Mouse (Mus musculus) A20 (cell line): Measurements from ENCODE around the gene Lzts3.

Experiments
- DNase-seq: peaks from one replicate; pipeline ENCODE4 v3.0.0-alpha.2; 2011; ENCODE audit warnings: low read depth, low spot score

Gene Lzts3

GRCm38 (mm10) chr2:130635847-130636246 is 6.8 kb downstream of the Lzts3 start:
- no peak for DNase-seq

GRCm38 (mm10) chr2:130634739-130635411 is 7.7 kb downstream of the Lzts3 start:
- DNase-seq: no peak

GRCm38 (mm10) chr2:130634006-130634738 is 8.4 kb downstream of the Lzts3 start:
- DNase-seq: no peak

GRCm38 (mm10) chr2:130632887-130633675 is 9.5 kb downstream of the Lzts3 start:
- no peak for DNase-seq

- DNase-seq: no peak
Measured at GRCm38 (mm10) chr2:130632416-130632815, 10.2 kb downstream of the Lzts3 start.

- peak; percentile 94 for DNase-seq
Measured at GRCm38 (mm10) chr2:130629839-130630203, 12.8 kb downstream of the Lzts3 start, which contains the start of the genes Fastkd5 and Ubox5. Gene Fastkd5, minus strand, starts transcription at chr2:130630027. Gene Ubox5, minus strand, starts transcription at chr2:130630038.

GRCm38 (mm10) chr2:130629080-130629838 is 13.3 kb downstream of the Lzts3 start:
- no peak for DNase-seq

- DNase-seq: peak; percentile 51
Measured at GRCm38 (mm10) chr2:130628424-130628823, 14.2 kb downstream of the Lzts3 start.

GRCm38 (mm10) chr2:130618972-130619371 is 23.6 kb downstream of the Lzts3 start:
- no peak for DNase-seq

GRCm38 (mm10) chr2:130613091-130613490 is 29.5 kb downstream of the Lzts3 start:
- peak; percentile 35 for DNase-seq

GRCm38 (mm10) chr2:130602195-130602594 is 40.4 kb downstream of the Lzts3 start:
- no peak for DNase-seq

- no peak for DNase-seq
Measured at GRCm38 (mm10) chr2:130598399-130598798, 44.2 kb downstream of the Lzts3 start.

GRCm38 (mm10) chr2:130597601-130598010 is 45.0 kb downstream of the Lzts3 start:
- DNase-seq: peak; percentile 42

GRCm38 (mm10) chr2:130595596-130595995 is 47.0 kb downstream of the Lzts3 start:
- no peak for DNase-seq

- no peak for DNase-seq
Measured at GRCm38 (mm10) chr2:130591016-130591415, 51.6 kb downstream of the Lzts3 start.

GRCm38 (mm10) chr2:130589761-130590160 is 52.8 kb downstream of the Lzts3 start:
- DNase-seq: no peak

- DNase-seq: no peak
Measured at GRCm38 (mm10) chr2:130589157-130589556, 53.4 kb downstream of the Lzts3 start.

- no peak for DNase-seq
Measured at GRCm38 (mm10) chr2:130588373-130588772, 54.2 kb downstream of the Lzts3 start.

- DNase-seq: no peak
Measured at GRCm38 (mm10) chr2:130586016-130586415, 56.6 kb downstream of the Lzts3 start.

- no peak for DNase-seq
Measured at GRCm38 (mm10) chr2:130583902-130584560, 58.6 kb downstream of the Lzts3 start.
